Mouse (Mus musculus): ENCODE data around the gene Tax1bp3.

GRCm38 (mm10) chr11:73228881-73229280, 52.0 kb downstream of the Tax1bp3 start:
- no peak for TF ChIP-seq FLI1 (IDR thresholded peaks at IDR 0.05; ENCODE audit: low read length)
- TF ChIP-seq GATA1 (IDR thresholded peaks at IDR 0.05; ENCODE audit: borderline replicate concordance, low read length) = no peak

Measured in megakaryocyte, embryonic 14.5 days (primary cell).